Mouse (Mus musculus) embryonic facial prominence, embryonic 10.5 days (tissue): ENCODE results near the gene Gm12216. TPM values are rescaled to one million over a fixed set of nuclear protein-coding genes. Genes with fewer than 3 reads are reported as not detected.
A peak's percentile ranks its signal among the peaks of the same experiment; 100 is the strongest.

Experiments used
- DNase-seq: peaks from one replicate; pipeline ENCODE4 v3.0.0-alpha.2; 2017; ENCODE audit warnings: low spot score
- H3K27ac ChIP-seq: fragments of 300-500 bp; sonication (generic); replicated peaks from 2 replicates; pipeline ENCODE4 v1.5.1; 2016; ENCODE audit warnings: mild to moderate bottlenecking
- H3K27me3 ChIP-seq: fragments of 300-500 bp; sonication (generic); replicated peaks from 2 replicates; pipeline ENCODE4 v1.6.1; 2016; ENCODE audit warnings: low read depth, mild to moderate bottlenecking; ENCODE audit not compliant: poor library complexity, severe bottlenecking
- H3K36me3 ChIP-seq: fragments of 300-500 bp; sonication (generic); replicated peaks from 2 replicates; pipeline ENCODE4 v1.6.1; 2016; ENCODE audit warnings: mild to moderate bottlenecking, moderate library complexity
- H3K4me1 ChIP-seq: fragments of 300-500 bp; sonication (generic); 2 replicates; pipeline ENCODE4 v1.6.1; 2016
- H3K4me3 ChIP-seq: fragments of 300-500 bp; sonication (generic); 2 replicates; pipeline ENCODE4 v1.5.1; 2016; ENCODE audit warnings: mild to moderate bottlenecking, moderate library complexity
- H3K9me3 ChIP-seq: fragments of 300-500 bp; sonication (generic); 2 replicates; pipeline ENCODE4 v1.6.1; 2016; ENCODE audit warnings: mild to moderate bottlenecking
- WGBS: fragments of 180-500 bp; shearing (Covaris S2); methylation state at CpG from one replicate; pipeline ENCODE4 v1.1.7; 2016; 5-methylcytosine and 5-hydroxymethylcytosine counted together
- polyA plus RNA-seq: library from polyadenylated mRNA; unstranded; fragments of >200 nt; fragmentation: Nextera tagmentation; extraction: Ambion mirVana; gene quantifications from 2 replicates; pipeline ENCODE4 v1.2.1, GENCODE M21; 2016

Gm12216 gene
- polyA plus RNA-seq, 1 experiment from 2014 or later = not detected

GRCm38 (mm10) chr11:53769760-53770124 lies 89.3 kb downstream of the Gm12216 start, which contains the start of gene Irf1:
TSS of gene Irf1 (plus strand) at chr11:53770014.
- peak; percentile 93 for DNase-seq
- WGBS = under 1% methylated on average over 40 of the region's 40 CpGs
- Histone ChIP-seq H3K27me3 (peaks cover 70% of the 10 kb centered on the region), H3K27ac (peak within 1 kb of the TSS; percentile 82), H3K9me3 (no peaks in the 10 kb centered on the region), H3K4me1 (peaks cover 31% of the 10 kb centered on the region), H3K36me3 (peaks cover 13% of the 10 kb centered on the region), H3K4me3 (peak within 1 kb of the TSS; percentile 92)

GRCm38 (mm10) chr11:53769185-53769576 lies 89.9 kb downstream of the Gm12216 start:
- Histone ChIP-seq H3K9me3 (no peaks in the 10 kb centered on the region), H3K27ac (0 out of 2 replicates have a peak overlapping the region, but pooled peaks have one; percentile 82), H3K4me1 (peaks cover 35% of the 10 kb centered on the region), H3K36me3 (peaks cover 7% of the 10 kb centered on the region), H3K27me3 (peaks cover 71% of the 10 kb centered on the region), H3K4me3 (peak overlapping the region; percentile 92)
- no peak for DNase-seq
- WGBS = 54% methylated on average over 12 of the region's 12 CpGs

DNA sequence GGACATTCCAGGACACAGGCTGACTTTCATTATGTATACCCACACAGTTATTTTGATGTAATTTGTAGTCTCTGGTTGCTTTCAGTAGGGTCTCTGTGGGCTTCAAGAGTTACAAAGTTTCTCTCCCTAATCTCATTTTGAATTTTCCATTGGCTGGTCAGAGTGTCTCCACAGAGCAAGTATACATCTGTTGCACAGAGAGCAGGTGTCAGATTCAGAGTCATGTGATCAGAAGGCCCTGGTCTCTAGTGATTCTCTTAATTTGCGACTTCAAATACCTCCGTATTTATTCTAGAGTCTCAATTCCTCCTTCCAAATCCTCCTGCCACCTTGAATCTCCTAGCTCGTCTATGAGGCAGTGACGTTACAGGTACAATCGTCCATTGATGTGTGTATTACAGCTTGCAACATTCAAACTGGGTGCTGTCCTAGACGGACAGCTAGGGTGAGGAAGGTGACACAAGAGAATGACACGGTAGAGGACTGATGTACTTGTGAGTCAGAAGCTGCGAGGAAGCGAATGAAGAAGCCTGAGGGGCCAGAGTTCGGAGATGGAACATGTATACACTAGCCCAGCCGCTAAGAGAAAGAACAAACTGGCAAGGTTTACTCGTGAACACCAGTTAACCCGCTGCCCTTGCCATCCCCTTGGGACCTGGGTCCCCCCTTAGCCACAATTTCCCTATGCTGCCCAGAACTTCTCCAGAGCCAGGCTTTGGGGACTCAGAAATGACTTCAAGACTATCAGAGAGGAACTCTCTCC lies 90.5 kb downstream of the Gm12216 start:
- Histone ChIP-seq H3K27ac (no peak overlapping the region), H3K27me3 (peaks cover 77% of the 10 kb centered on the region), H3K4me3 (no peak overlapping the region), H3K36me3 (peaks cover 2% of the 10 kb centered on the region; the same call in 1 of the 2 replicates), H3K4me1 (peaks cover 40% of the 10 kb centered on the region), H3K9me3 (no peaks in the 10 kb centered on the region)
- no peak for DNase-seq
- WGBS = 71% methylated on average over 13 of the region's 13 CpGs

DNA sequence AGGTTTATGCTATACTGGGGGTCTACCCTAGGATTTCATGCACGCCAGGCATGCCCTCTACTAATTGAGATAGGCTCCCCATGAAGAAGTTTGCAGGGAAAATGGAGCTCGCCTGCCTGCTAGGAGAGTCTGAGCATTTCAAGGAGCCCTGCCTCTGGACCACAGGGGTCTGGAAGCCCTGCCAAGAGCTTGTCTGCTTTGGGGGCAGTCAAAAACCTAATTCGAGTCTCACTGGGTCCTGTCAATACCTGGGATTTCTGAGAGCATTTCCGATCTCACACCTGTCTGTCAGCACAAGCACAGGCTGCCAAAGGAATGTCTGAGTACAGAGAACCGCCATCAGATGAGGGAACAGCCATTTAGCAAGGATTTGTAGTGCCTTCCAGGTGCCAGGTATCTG lies 94.5 kb downstream of the Gm12216 start:
- H3K36me3 ChIP-seq = no peaks in the 10 kb centered on the region
- 38% methylated on average over 5 of the region's 5 CpGs for WGBS
- H3K4me1 ChIP-seq = peaks cover 52% of the 10 kb centered on the region
- DNase-seq = no peak
- no peaks in the 10 kb centered on the region for H3K9me3 ChIP-seq
- peaks cover 90% of the 10 kb centered on the region for H3K27me3 ChIP-seq
- no peak overlapping the region for H3K27ac ChIP-seq
- H3K4me3 ChIP-seq = no peak overlapping the region

GRCm38 (mm10) chr11:53763496-53764140 lies 95.4 kb downstream of the Gm12216 start:
- Histone ChIP-seq H3K9me3 (no peaks in the 10 kb centered on the region), H3K4me3 (peak overlapping the region; percentile 54), H3K27me3 (peaks cover 89% of the 10 kb centered on the region), H3K4me1 (peaks cover 52% of the 10 kb centered on the region), H3K36me3 (no peaks in the 10 kb centered on the region), H3K27ac (peak overlapping the region; percentile 88)
- 2% methylated on average over 33 of the region's 33 CpGs for WGBS
- DNase-seq = peak; percentile 83

GRCm38 (mm10) chr11:53762827-53763495 lies 96.1 kb downstream of the Gm12216 start:
- Histone ChIP-seq H3K4me3 (peak overlapping the region; percentile 54), H3K36me3 (no peaks in the 10 kb centered on the region), H3K9me3 (no peaks in the 10 kb centered on the region), H3K4me1 (peaks cover 57% of the 10 kb centered on the region), H3K27me3 (peaks cover 83% of the 10 kb centered on the region), H3K27ac (peak overlapping the region; percentile 88)
- WGBS = 8% methylated on average over 23 of the region's 23 CpGs
- DNase-seq = peak; percentile 47

GRCm38 (mm10) chr11:53762426-53762825 lies 96.6 kb downstream of the Gm12216 start:
- Histone ChIP-seq H3K36me3 (no peaks in the 10 kb centered on the region), H3K4me3 (peak overlapping the region; percentile 54; the same call in 1 of the 2 replicates), H3K9me3 (no peaks in the 10 kb centered on the region), H3K4me1 (peaks cover 57% of the 10 kb centered on the region), H3K27ac (peak overlapping the region; percentile 88), H3K27me3 (peaks cover 82% of the 10 kb centered on the region)
- 69% methylated on average over 2 of the region's 2 CpGs for WGBS
- DNase-seq = no peak

DNA sequence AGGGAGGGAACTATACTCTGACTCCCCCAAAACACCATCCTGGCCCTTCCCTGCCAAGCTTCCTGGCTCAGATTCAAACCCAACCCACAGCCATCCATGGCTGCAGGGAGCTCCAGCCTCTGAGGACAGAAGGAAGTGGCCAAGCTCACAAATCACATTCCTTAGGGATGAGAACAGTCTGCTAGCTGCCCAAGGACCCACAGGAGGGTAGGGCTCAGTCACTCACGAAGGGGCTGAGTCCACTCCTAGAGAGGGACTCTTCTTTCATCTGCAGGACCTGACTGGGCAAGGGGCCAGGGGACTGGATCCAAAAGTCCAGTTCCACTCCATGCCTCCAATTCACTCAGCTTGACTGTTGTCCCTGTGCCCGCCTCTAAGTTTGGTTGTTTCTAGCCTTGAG lies 97.2 kb downstream of the Gm12216 start:
- Histone ChIP-seq H3K4me1 (peaks cover 57% of the 10 kb centered on the region), H3K4me3 (no peak overlapping the region), H3K36me3 (no peaks in the 10 kb centered on the region), H3K27ac (no peak overlapping the region), H3K9me3 (no peaks in the 10 kb centered on the region), H3K27me3 (peaks cover 78% of the 10 kb centered on the region)
- 60% methylated on average over 2 of the region's 2 CpGs for WGBS
- no peak for DNase-seq

DNA sequence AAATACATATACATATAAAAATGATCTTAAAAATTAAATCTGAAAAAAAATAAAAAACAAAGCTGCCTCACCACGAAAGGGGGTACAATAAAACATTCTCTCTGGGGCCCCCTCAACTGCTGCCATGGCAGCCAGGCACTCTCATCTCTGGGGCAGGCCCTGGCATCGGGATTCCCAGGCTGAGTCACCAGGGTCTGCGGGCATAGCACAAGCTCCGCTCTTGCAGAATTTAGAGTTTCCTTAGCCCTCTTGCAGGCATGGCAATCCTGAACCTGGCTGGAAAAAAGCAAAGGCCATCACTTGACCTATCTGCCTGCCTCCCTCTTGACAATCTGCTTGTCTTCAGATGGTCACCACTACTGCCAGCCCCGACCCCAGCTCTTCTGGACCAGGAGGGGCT lies 97.8 kb downstream of the Gm12216 start:
- DNase-seq = no peak
- 78% methylated on average over 5 of the region's 5 CpGs for WGBS
- H3K36me3 ChIP-seq = no peaks in the 10 kb centered on the region
- no peak overlapping the region for H3K4me3 ChIP-seq
- H3K4me1 ChIP-seq = peaks cover 57% of the 10 kb centered on the region
- no peaks in the 10 kb centered on the region for H3K9me3 ChIP-seq
- H3K27ac ChIP-seq = no peak overlapping the region
- peaks cover 73% of the 10 kb centered on the region for H3K27me3 ChIP-seq

GRCm38 (mm10) chr11:53759545-53760406 lies 99.3 kb downstream of the Gm12216 start:
- H3K4me3 ChIP-seq = peak overlapping the region; percentile 33
- peaks cover 57% of the 10 kb centered on the region for H3K4me1 ChIP-seq
- WGBS = 6% methylated on average over 22 of the region's 22 CpGs
- H3K27ac ChIP-seq = no peak overlapping the region
- H3K27me3 ChIP-seq = peaks cover 60% of the 10 kb centered on the region
- no peaks in the 10 kb centered on the region for H3K36me3 ChIP-seq
- H3K9me3 ChIP-seq = no peaks in the 10 kb centered on the region
- no peak for DNase-seq

DNA sequence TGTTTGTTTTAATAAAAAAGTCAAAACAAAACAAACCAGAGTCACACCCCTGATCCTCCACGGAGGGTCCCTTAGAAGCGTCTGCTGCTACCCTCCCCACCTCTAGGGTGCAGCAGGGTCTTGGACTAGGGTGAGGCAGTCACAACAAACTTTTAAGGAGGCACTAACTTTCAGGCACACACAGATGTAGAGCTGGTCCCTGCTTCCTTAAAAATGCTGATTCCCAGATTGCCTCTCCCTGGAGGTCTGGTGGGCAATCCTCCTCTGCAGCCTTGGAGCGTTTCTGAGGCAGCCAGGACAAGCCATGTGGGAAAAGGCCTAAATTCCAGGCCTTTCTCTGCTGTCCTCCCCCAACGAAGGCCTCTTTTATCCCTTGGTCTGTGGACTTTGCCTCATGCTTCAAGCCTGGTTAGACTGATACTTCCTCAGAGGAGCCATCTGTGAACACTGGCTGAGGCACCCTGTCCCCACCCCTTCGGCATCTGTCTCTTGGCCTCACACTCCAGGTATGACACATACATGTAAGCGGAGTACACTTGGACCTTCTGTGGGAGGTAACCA lies 100.2 kb downstream of the Gm12216 start:
- Histone ChIP-seq H3K4me3 (no peak overlapping the region), H3K27ac (no peak overlapping the region; the same call in 1 of the 2 replicates), H3K4me1 (peaks cover 50% of the 10 kb centered on the region), H3K9me3 (no peaks in the 10 kb centered on the region), H3K27me3 (peaks cover 51% of the 10 kb centered on the region), H3K36me3 (no peaks in the 10 kb centered on the region)
- WGBS = 38% methylated on average over 6 of the region's 6 CpGs
- no peak for DNase-seq
